Mouse (Mus musculus): Measurements from ENCODE around the gene Rbfox1.

GRCm38 (mm10) chr16:6885617-6886016 is 1000.5 kb downstream of the Rbfox1 start:
- TF ChIP-seq CTCF (IDR thresholded peaks at IDR 0.05; ENCODE audit: extremely low read depth, insufficient read depth, low read length) (no peak), POLR2A (IDR thresholded peaks at IDR 0.05; ENCODE audit: extremely low read depth, insufficient read depth, low read length) (no peak)

Data from cortical plate, adult 2 months (tissue).